Mouse (Mus musculus): ENCODE results near the gene D10Wsu102e.
"Not testable (repeated sequence)": the region's sequence is repeated elsewhere in the genome, so short reads cannot be mapped to it uniquely, and the experiment has no call there.

D10Wsu102e gene

DNA sequence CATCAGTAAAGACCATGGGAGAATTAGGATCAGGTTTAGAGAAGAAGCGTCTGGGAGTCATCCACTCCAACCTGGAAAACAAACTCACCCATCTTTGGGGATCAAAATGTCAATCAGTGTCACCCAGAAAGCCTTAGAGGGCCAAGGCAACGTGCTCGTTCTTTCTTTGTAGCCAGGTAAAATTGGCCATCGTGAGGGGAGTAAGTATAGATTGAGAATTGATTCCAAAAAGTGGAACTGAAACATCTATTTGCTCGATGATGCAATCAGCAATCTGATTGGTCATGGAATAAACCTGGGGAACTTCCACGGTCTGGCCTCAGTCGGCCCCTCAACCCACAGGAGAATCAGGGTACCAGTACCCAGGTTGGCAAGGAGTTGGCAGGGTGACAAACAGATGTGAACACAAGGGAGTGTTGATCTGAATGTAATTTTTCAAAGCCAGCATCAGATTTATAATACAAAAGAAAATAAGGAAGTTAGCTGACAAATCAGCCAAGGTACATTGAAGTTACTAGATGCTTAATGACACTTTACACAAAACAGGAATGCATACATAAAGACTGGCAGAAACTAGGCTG, 25.4 kb downstream of the D10Wsu102e start:
- DNase-seq (ENCODE audit: low spot score): no peak

DNA sequence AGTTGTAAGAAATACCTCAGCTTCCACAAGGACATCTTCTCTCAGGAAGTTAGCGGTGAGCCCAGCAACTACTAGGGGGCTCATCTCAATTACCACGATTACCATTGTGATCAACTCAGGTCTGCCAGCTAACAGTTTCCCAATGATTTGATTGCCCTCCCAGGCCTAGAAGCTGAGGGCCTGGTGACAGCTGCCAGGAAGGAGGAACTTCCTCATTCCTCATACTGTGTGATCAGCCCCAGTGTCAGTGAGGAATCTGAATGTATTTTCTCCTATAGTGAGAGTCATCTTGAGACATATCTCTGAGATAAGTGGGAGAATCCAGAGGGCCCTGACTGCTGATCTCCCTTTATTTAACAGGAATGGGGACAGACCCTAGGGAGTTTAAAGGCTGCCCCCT, 37.3 kb downstream of the D10Wsu102e start:
- no peak for DNase-seq (ENCODE audit: low spot score)

DNA sequence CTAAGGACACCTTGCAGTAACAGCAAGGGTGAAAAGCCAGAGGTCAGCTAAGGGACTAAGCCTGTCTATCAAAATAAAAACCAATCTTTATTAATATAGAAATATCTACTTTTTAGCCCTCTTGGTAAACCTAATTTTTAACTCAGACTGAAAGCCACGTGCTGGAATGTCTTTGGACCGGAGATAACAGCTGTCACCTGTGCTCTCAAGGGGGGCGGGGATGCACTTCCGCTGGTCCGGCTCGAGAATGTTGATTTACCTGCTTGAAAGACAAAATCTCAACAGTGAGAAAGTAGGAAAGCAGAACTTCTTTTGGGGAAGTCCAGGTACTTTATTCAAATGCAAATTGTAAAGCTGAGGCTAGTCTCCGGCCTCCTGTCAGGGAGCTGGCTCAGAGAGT, 40.9 kb downstream of the D10Wsu102e start:
- DNase-seq (ENCODE audit: low spot score): peak; percentile 26

DNA sequence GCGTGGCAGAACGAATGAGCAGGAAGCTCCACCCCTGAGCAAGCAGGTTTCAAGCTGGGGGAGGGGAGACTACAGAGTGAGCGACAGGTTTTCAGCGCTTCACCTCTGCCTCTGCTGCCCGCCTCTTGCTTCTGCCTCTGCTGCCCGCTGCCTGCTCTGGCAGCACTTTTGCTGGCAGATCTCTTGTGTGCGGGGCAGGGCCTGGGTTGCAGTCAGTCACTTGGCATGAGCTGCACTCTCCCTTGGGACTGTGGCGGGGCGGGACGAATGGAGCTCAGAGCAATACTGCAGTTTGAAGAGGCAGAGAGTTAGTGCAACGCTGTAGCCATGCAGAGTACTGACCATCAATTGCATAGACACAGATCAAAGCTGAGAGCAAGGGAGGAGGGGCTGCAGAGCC, 45.0 kb downstream of the D10Wsu102e start:
- no peak for DNase-seq (ENCODE audit: low spot score)

DNA sequence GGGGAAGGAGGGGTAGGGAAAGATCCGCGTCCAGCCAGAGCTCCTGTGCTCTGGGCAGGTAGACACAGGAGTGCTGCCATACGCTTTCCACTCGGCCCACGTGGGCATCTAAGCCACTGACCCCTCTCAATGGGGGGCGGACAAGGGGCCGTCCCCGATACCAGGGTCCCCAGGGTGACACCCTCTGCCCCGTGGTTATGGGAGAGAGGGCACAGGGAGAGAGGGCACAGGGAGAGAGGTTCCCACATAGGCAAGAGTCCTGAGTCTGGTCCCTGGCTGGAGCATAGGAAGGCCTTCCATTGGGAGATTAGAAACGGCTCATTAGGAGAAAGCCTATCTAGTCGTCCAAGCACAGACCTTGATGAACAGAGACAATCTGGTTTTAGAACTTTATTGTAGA, 45.7 kb downstream of the D10Wsu102e start:
- no peak for DNase-seq (ENCODE audit: low spot score)

DNA sequence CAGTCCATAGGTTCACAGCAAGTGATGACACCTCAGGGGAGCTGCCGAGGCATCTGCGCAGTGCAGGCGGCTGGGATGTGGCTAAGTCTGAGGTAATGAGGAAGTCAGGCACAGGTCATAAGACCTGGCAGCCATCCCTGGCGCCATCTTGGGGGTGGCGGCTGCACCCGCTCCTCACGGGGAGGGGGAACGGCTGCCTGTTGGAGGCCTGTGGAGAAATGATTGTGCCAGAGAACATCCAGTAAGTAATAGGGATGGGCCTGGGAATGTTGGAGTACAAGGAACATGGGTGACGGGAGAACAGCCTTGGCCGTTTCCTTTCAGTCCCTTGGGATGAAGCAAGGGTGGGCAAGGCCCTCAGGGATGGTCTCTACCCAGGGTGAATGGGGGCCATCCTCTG, 47.1 kb downstream of the D10Wsu102e start:
- no peak for DNase-seq (ENCODE audit: low spot score)

DNA sequence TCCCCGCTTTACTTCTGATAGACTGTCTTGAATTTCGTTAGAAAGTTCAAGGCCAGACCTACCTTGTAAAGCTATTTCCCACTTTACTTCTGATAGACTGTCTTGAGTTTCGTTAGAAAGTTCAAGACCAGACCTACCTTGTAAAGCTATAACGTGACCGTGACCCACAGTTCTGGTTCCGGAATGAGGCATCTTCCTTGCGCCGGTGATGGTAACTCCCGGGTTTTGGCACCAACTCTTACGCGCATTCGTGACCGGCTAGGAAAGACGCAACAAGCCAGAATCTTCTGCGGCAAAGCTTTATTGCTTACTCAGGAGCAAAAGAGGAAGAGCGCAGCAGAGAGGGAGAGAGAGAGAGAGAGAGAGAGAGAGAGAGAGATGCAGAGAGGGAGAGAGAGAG, 58.4 kb downstream of the D10Wsu102e start:
- not testable (repeated sequence) for DNase-seq (ENCODE audit: low spot score)

DNA sequence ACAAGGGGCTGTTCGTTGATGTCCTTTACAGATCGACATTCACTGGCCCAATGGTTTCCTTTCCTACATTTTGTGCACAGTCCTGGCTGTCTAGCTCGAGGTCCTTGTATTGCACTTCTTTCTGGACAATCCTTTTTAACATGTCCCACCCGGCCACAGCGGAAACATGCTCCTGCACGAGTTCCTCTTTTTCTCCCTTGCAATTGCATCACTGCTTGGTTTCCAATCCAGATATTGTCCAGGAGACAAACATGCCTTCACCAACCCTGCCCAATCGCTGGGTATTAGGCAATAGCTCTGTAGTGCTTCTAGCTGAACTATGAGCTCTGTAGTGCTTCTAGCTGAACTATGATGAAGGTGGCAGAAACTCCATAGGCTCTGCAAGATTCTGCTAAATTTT, 88.6 kb downstream of the D10Wsu102e start:
- DNase-seq (ENCODE audit: low spot score): no peak

DNA sequence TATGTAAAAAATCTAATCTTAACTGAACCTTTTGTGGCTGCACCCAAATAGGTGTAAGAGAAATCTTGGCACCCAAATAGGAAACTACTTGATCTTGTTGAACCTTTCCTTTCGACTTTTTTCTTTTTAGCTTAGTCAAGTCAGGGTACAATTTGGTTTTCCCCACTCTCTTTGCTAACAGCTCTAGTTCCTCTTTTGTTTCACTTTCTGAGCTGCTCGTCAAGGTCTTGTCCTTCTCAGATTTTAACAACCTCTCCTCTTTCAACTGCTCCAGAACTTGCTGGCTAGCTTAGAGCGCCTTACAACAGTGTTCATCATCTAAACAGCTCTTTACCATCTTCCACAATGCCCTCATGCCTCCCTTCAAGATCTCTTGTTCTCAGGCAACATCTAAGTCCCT, 97.5 kb downstream of the D10Wsu102e start:
- no peak for DNase-seq (ENCODE audit: low spot score)

DNA sequence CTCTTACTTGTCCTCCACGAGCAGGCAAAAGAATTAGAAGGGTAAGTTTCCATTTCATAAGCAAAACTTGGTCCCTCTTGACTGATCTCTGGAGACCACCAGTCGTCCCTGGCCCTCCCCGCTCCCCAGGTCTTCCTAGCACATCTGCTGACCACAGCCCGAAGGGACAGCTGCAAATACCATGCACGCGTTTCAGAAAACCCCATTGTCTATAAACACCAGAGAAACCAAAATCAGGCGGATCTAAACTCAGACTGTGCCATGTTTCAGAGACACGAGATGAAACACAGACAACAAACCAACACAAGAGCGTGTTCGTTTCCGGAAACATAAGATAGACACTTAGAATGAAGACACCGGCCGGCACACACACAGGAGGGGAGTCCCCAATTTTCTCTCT, 115.2 kb downstream of the D10Wsu102e start:
- no peak for DNase-seq (ENCODE audit: low spot score)

DNA sequence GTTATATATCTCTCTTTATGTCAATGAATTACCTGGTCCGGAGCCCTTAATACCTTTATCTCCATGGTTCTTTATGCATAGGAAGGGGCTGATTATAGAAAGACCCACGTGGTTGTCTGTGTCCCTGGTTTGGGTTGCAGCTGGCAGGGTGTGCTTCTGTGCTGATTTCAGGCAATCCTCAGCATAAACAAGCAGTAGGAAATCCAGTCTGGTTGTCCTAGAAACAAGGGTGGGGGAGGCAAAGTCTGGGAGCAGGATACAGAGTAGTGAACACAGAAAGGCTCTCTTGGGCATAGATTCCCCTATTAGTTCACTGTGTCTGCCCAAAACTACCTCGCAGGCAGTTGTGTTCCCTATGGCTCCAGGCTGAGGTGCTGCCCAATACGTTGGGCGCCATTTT, 117.3 kb downstream of the D10Wsu102e start:
- no peak for DNase-seq (ENCODE audit: low spot score)

DNA sequence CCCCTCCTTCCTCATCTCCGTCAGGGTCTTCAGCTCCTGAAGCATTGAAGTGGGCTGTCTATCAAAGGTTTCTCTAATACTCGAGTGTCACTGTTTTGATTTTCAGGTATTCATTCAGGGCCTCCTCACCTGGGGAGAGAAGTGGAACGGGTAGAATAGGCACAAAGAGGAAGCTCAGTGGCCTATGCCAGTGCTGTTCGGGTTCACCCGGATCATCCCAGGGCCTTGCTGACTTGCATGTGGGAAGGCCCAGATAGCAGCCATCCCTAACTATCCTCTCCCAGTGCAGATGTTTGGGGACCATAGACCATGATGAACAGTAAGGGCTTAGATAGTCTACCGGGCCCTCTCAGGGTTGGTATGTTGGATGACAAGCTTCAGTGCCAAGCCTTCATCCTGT, 130.5 kb downstream of the D10Wsu102e start:
- DNase-seq (ENCODE audit: low spot score): no peak

DNA sequence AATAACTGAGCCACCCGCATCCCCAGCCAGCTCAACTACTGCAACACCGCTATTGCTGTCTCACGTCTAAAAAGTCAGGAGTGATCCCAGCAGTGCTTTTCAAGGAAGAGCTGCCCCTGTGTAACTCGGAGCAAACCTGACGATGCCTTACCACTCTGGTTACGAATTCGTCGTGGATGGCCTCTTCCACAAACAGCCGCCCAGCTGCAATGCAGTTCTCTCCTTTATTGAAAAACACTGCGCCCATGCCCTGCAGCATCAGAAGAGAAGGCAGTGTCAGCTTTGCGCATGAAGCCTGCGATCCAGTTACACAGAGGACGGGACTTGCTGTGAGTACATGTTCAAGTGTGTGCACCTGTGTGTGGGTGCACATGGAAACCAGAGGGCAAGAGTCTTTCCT, 137.3 kb downstream of the D10Wsu102e start:
- DNase-seq (ENCODE audit: low spot score): no peak

DNA sequence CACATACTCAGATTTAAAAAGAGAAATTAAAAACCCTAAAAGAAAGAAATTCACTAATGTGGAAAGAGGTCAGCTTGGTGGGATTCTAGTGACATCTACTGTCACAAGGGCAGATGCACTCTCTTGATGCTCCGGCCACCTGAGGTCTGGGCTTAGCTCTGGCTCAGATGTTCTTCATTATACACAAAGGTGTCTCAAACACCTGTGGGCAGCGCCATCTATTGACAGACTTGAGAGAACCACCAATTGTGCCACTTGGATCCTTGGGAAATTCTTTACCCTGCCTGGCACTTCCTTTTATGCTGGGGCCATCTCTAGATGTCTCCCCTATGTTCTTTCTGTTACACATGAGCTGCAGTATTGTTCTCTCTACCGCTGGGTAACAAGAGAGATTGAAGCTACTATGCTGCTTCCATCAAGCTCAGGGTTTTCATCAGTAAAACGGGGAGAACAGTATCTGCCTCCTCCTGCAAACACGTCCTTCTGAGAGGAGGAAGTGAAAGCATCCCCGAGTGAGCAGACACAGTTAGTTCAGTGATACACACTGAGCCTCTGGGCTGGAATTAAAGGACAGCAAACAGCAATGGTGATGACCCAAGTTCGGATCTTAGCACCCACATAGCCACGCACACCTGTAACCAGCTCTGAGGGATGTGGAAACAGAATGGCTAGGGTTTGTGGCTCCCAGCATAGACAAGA, 149.1 kb downstream of the D10Wsu102e start:
- DNase-seq (ENCODE audit: low spot score): no peak

DNA sequence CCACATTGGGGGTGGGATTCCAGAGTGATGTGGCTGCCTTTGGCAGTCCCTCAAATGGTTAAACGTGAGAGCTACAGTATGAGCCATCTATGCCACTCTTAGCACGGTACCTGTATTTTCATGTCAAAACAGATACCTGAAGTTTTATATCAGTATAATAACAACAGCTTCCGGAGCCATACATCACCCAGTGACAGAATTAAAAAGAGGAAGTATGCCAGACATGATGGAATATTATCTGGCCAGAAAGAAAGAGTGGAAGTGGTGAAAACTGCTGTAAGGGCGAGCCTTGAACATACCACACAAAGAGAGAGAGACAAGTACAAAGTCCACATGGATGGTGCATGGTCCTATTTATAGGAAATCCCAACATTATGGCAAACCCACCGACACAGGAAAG, 151.3 kb downstream of the D10Wsu102e start:
- DNase-seq (ENCODE audit: low spot score): no peak

DNA sequence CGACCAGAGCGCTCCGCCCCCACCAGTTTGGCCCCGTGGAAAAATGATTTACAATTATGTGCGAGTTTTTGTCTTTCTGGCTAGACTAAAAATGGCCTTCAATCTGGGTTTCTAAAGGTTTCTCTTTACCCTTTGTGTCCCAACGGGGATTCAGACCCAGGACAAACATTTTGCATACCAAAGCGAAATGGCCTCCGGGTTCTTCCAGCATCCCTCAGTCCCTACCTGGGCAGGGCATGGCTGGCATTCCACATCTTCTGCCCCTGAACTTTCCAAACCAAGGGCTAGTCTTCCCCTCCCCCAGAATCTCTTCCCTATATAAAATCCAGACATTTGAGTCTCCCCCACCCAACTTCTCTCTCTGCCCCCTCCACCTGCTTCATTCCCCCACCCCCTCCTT, 153.7 kb downstream of the D10Wsu102e start:
- DNase-seq (ENCODE audit: low spot score): no peak

DNA sequence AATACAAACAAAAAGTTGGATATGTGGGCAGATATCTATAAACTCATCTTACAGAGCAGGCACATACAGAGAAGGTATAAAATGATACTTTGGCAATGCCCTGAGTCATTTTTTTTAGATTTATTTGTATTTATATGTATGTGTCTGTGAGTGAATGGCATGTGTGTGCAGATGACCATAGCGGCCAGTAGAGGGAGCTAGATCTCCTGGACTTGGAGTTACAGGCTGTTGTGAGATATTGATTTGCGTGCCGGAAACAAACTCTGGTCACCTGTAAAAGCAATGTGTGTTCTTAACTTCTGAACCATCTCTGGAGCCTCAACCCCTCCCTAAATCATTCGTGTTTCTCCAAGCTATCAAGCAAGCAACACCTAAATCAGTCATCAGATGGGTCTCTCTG, 161.0 kb downstream of the D10Wsu102e start:
- DNase-seq (ENCODE audit: low spot score): no peak

DNA sequence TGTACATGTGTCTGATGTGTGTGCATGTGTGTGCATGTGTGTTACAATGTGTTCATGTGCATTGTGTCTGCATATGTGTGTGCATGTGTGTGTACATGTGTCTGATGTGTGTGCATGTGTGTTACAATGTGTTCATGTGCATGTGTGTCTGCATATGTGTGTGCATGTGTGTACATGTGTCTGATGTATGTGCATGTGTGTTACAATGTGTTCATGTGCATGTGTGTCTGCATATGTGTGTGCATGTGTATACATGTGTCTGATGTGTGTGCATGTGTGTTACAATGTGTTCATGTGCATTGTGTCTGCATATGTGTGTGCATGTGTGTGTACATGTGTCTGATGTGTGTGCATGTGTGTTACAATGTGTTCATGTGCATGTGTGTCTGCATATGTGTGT, 164.2 kb downstream of the D10Wsu102e start:
- DNase-seq (ENCODE audit: low spot score): not testable (repeated sequence)

DNA sequence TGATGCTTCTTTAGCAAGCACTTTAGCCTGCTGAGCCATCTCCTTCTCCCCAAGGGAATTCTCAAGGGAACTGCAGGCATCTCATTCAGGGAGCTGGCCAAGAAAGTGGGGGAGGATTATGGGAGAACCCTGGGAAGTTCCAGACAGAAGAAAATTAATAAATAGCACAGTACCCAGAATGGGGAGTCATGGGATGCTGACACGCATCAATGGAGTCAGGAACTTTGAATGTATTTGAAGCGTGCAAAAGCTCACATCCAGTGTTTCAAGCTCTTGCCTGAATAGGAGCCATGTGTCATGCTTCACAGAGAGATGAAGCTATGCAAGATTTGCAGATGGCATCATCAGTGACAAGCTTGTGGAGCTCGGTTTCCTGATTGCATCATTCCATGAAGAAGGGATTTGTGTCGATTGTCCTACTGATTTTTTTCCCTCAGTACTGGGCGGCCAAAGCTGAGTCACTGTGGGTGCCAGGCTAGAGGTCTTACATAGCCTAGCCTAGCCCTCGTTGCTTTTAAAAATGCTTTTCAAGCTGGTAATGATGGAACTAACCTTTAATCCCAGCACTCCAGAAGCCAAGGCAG, 170.5 kb downstream of the D10Wsu102e start:
- no peak for DNase-seq (ENCODE audit: low spot score)

DNA sequence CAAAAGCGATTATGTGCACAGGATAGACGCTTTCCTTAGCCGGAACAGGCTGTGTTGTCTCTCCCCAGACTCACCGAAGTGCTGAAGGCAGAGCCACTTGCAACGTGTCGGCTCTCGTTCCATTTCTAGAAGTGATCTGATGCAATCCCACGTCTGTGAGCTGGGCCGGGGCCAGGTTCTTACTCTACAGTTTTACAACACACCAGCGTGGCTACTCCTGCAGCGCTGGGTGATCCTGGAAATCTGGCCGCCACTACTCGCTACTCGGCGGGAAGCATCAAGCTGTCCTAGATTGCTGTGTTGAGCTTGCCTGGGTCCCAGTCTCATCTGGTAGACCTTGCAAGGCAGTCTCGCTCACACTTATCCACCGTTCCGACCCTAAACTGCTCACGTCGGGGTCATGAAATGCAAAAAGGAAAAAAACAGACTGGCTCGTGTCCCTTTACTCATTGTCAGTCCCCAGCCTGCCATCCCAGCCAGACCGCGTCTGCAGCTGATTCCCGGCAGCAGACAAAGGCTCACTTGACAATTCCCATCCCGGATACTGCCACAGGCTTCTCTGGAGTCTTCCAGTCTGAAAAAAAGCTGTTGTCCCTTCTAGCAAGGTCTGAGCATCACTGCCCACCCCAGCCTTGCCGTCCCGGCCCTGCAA, 173.4 kb downstream of the D10Wsu102e start:
- peak; percentile 16 for DNase-seq (ENCODE audit: low spot score)

DNA sequence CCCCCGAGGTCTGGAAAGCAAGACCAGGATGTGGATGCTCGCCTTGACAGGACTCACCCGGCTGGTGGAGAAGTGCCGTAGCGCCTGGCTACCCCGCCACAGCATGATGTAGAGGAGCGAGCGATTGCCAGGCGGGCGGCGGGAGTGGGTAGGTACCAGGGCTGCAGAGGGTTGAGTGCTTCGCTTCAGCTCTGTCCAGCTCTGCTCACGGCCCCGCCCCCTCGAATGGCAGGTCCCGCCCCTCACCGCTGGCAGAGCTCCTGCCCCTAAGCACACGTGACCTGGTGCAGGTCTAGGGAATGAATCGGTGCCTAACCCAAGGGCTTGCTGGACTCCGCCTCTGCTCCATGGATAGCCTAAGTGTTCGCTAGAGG, 173.9 kb downstream of the D10Wsu102e start, which contains the start of gene Aldh1l2:
TSS of gene Aldh1l2 (minus strand) at position 231 of the 374 bp plus-strand sequence.
- peak; percentile 79 for DNase-seq (ENCODE audit: low spot score)

DNA sequence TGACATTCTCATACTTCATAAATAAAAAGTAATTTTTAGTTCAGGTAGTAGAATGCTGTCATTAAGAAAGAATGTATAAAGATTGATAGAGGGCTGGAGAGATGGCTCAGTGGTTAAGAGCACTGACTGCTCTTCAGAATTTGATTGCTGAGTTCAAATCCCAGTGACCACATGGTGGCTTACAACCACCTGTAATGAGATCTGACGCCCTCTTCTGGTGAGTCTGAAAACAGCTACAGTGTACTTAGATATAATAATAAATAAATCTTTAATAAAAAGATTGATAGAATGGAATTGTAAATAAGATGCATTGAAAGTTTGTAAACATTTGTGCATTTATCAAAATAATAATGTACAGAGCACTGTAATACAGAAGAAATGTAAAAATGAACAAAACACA, 176.4 kb downstream of the D10Wsu102e start:
- no peak for DNase-seq (ENCODE audit: low spot score)

All from yolk sac, embryonic 10.5 days (tissue).